Comparison of ENCODE assay signal across 8 mouse cellular contexts in genomic region chr11:97416637-97417035, GRCm38 (mm10). TPM values are rescaled to one million over a fixed set of nuclear protein-coding genes. Genes with fewer than 3 reads are reported as not detected.
DNase-seq lines count a peak whose midpoint lies in the region; ATAC-seq lines count a peak whose summit lies in the region.

No protein-coding gene starts in this region.

- H3K9ac ChIP-seq in forebrain, embryonic 16.5 days (replicated peaks; ENCODE audit: low read depth, low read length): no peak overlapping the region
- peak overlapping the region; percentile 19 for H3K9ac ChIP-seq in lung, embryonic 15.5 days
- no peak overlapping the region for H3K9ac ChIP-seq in hindbrain, embryonic 13.5 days

- H3K36me3 ChIP-seq in forebrain, embryonic 10.5 days (replicated peaks): 0 out of 2 replicates have a peak, but pooled peaks cover 3% of the 10 kb centered on the region
- H3K36me3 ChIP-seq in forebrain, embryonic 16.5 days (ENCODE audit: control insufficient read depth, insufficient read depth): no peaks in the 10 kb centered on the region
- no peaks in the 10 kb centered on the region for H3K36me3 ChIP-seq in lung, embryonic 15.5 days
- no peaks in the 10 kb centered on the region for H3K36me3 ChIP-seq in hindbrain, embryonic 13.5 days

- H3K27ac ChIP-seq in forebrain, embryonic 10.5 days: no peak overlapping the region
- H3K27ac ChIP-seq in forebrain, embryonic 16.5 days (ENCODE audit: low read length): no peak overlapping the region; the same call in 1 of the 2 replicates
- peak overlapping the region; percentile 82; the same call in 1 of the 2 replicates for H3K27ac ChIP-seq in lung, embryonic 15.5 days
- no peak overlapping the region for H3K27ac ChIP-seq in hindbrain, embryonic 13.5 days

- no peak overlapping the region for H3K4me2 ChIP-seq in forebrain, embryonic 16.5 days (ENCODE audit: low read length)
- peak overlapping the region; percentile 85 for H3K4me2 ChIP-seq in lung, embryonic 15.5 days
- peak overlapping the region; percentile 57 for H3K4me2 ChIP-seq in hindbrain, embryonic 13.5 days

- peaks cover 30% of the 10 kb centered on the region for H3K27me3 ChIP-seq in forebrain, embryonic 10.5 days (ENCODE audit: poor library complexity, severe bottlenecking)
- H3K27me3 ChIP-seq in forebrain, embryonic 16.5 days (replicated peaks; ENCODE audit: control insufficient read depth, insufficient read depth, low read length): no peaks in the 10 kb centered on the region; the same call in 1 of the 2 replicates
- no peaks in the 10 kb centered on the region for H3K27me3 ChIP-seq in lung, embryonic 15.5 days
- peaks cover 31% of the 10 kb centered on the region for H3K27me3 ChIP-seq in hindbrain, embryonic 13.5 days

- ATAC-seq in forebrain, embryonic 16.5 days: no peak
- ATAC-seq in lung, embryonic 15.5 days (ENCODE audit: borderline replicate concordance, extremely low read depth, low FRiP score, low TSS enrichment): no peak
- no peak for ATAC-seq in hindbrain, embryonic 13.5 days (ENCODE audit: low FRiP score)
- 0 out of 2 replicates have a peak, but pooled peaks have one; percentile 15 for ATAC-seq in megakaryocyte-erythroid progenitor cell, adult 5-6 weeks (replicated peaks; ENCODE audit: low FRiP score, low TSS enrichment, poor library complexity, severe bottlenecking)

- no peak for DNase-seq in forebrain, embryonic 10.5 days (ENCODE audit: extremely low spot score, low spot score)
- DNase-seq in lung, postnatal 25 days (ENCODE audit: low spot score): no peak
- no peak for DNase-seq in left cerebral cortex, adult 18-20 months (ENCODE audit: low spot score in 2 of 2)
- no peak for DNase-seq in layer of hippocampus, adult 9-11 months

- H3K4me1 ChIP-seq in forebrain, embryonic 10.5 days: peaks cover 62% of the 10 kb centered on the region
- peaks cover 9% of the 10 kb centered on the region for H3K4me1 ChIP-seq in forebrain, embryonic 16.5 days (replicated peaks; ENCODE audit: control insufficient read depth, insufficient read depth, low read length)
- peaks cover 40% of the 10 kb centered on the region for H3K4me1 ChIP-seq in lung, embryonic 15.5 days
- peaks cover 33% of the 10 kb centered on the region for H3K4me1 ChIP-seq in hindbrain, embryonic 13.5 days (replicated peaks)

- peak overlapping the region; percentile 77 for H3K4me3 ChIP-seq in forebrain, embryonic 10.5 days
- no peak overlapping the region for H3K4me3 ChIP-seq in forebrain, embryonic 16.5 days (replicated peaks; ENCODE audit: low read length)
- peak overlapping the region; percentile 62 for H3K4me3 ChIP-seq in lung, embryonic 15.5 days
- peak overlapping the region; percentile 46 for H3K4me3 ChIP-seq in hindbrain, embryonic 13.5 days

- 10% methylated on average over 5 of the region's 5 CpGs for WGBS in forebrain, embryonic 10.5 days
- WGBS in forebrain, embryonic 16.5 days: 12% methylated on average over 5 of the region's 5 CpGs
- 6% methylated on average over 5 of the region's 5 CpGs for WGBS in lung, embryonic 15.5 days
- 10% methylated on average over 5 of the region's 5 CpGs for whole genome bisulfite sequencing in hindbrain, embryonic 13.5 days

- no peaks in the 10 kb centered on the region for H3K9me3 ChIP-seq in forebrain, embryonic 10.5 days
- no peaks in the 10 kb centered on the region for H3K9me3 ChIP-seq in forebrain, embryonic 16.5 days (ENCODE audit: control insufficient read depth, low read length)
- H3K9me3 ChIP-seq in lung, embryonic 15.5 days: no peaks in the 10 kb centered on the region
- H3K9me3 ChIP-seq in hindbrain, embryonic 13.5 days: no peaks in the 10 kb centered on the region

RNA-seq across cellular contexts. Expression of gene Arhgap23, which starts 1.3 kb away (rescaled TPM):
- 1.6 and 2.2 TPM in 2 replicates for polyA plus RNA-seq in forebrain, embryonic 10.5 days (2016; fragmentation: Nextera tagmentation; extraction: Ambion mirVana)
- 6.9 and 7.5 TPM in 2 replicates for polyA plus RNA-seq in forebrain, embryonic 16.5 days (2015; fragmentation: Nextera tagmentation; extraction: Ambion mirVana)
- polyA plus RNA-seq in lung, embryonic 15.5 days (2015; fragmentation: Nextera tagmentation; extraction: Ambion mirVana): 7.0 and 7.4 TPM in 2 replicates
- 6.6 and 6.7 TPM in 2 replicates for polyA plus RNA-seq in hindbrain, embryonic 13.5 days (2015; fragmentation: Nextera tagmentation; extraction: Ambion mirVana)
- total RNA-seq in megakaryocyte-erythroid progenitor cell, adult 5-6 weeks (2014; fragmentation: Nextera tagmentation): 18.4 and 22.3 TPM in 2 replicates
- total RNA-seq in megakaryocyte-erythroid progenitor cell, adult 5-6 weeks (2017): 3.9 and 14.5 TPM in 2 replicates
- 10 to 100 TPM; 66.5 to 75.0 TPM for total RNA-seq in left cerebral cortex, adult 18-20 months (2021)

RNA-seq across cellular contexts. Expression of gene Socs7, which starts 54.3 kb away (rescaled TPM):
- polyA plus RNA-seq in forebrain, embryonic 10.5 days (2016; fragmentation: Nextera tagmentation; extraction: Ambion mirVana): 3.8 and 4.2 TPM in 2 replicates
- 10.7 and 11.5 TPM in 2 replicates for polyA plus RNA-seq in forebrain, embryonic 16.5 days (2015; fragmentation: Nextera tagmentation; extraction: Ambion mirVana)
- 3.4 and 3.6 TPM in 2 replicates for polyA plus RNA-seq in lung, embryonic 15.5 days (2015; fragmentation: Nextera tagmentation; extraction: Ambion mirVana)
- polyA plus RNA-seq in hindbrain, embryonic 13.5 days (2015; fragmentation: Nextera tagmentation; extraction: Ambion mirVana): 8.4 and 9.2 TPM in 2 replicates
- total RNA-seq in megakaryocyte-erythroid progenitor cell, adult 5-6 weeks (2014; fragmentation: Nextera tagmentation): 6.0 and 15.8 TPM in 2 replicates
- total RNA-seq in megakaryocyte-erythroid progenitor cell, adult 5-6 weeks (2017): 9.0 and 11.8 TPM in 2 replicates
- 10 to 100 TPM; 80.9 to 92.7 TPM for total RNA-seq in left cerebral cortex, adult 18-20 months (2021)
